Mouse (Mus musculus) mesoderm, embryonic 11.5 days (tissue): ENCODE results near the gene Wdr41.

Source experiments
- DNase-seq: peaks from one replicate; pipeline ENCODE4 v3.0.0-alpha.2; 2012; ENCODE audit warnings: low read depth, low spot score

Gene Wdr41

GRCm38 (mm10) chr13:95034715-95035114, 58.6 kb downstream of the Wdr41 start:
- DNase-seq = no peak

- DNase-seq = no peak
These were observed 62.1 kb downstream of the Wdr41 start for GRCm38 (mm10) chr13:95038200-95038599.

DNA sequence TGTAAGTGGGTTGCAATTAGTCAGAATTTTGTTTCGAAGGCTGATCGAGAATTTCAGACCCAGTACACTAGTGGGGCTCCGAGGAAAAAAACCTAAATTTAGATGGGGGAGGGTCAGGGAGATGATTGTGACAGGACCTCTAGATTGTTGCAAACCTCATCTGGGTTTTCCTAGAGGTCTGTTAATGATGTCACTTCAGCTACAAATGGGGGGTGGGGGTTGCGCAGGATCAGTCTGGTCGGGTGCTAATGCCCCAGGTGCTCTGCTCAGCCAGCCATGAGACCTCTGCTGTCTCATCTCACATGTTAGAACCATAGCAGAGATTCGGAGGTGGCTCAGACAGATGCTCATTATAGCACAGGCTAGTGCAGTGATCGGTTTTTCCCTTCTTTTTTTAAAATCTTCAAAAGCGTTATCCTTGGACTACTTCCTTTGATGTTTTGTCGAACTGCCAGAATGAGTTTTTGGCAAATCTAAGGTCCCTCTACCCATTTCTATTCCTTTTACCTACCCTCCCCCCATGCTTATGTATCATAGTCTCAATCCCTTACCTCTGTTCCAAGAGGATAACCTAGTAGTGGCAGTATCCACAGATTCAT, 64.1 kb downstream of the Wdr41 start:
- DNase-seq = no peak

- no peak for DNase-seq
These were observed 68.0 kb downstream of the Wdr41 start for GRCm38 (mm10) chr13:95044108-95044507.

DNA sequence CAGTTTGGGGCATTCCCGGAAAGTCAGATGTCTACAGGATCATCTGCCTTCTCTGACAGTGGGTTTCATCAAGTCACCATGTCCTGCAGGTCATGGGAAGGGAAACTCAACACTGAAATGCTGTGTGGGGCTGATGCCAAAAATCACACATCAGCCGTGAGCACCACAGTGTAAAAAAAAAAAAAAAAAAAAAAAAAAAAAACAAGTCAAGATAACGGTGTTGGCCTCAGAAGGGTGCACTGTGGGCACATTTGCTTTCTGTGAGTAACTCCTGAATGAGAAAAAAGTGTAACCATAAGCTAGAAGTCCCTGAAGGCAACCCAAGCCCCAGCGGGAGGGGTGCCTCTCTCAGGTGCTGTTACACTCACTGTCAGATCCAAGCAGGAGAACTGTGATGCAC, 74.3 kb downstream of the Wdr41 start:
- DNase-seq = no peak

- DNase-seq = no peak
These were observed 76.3 kb downstream of the Wdr41 start for GRCm38 (mm10) chr13:95052421-95052820.

DNA sequence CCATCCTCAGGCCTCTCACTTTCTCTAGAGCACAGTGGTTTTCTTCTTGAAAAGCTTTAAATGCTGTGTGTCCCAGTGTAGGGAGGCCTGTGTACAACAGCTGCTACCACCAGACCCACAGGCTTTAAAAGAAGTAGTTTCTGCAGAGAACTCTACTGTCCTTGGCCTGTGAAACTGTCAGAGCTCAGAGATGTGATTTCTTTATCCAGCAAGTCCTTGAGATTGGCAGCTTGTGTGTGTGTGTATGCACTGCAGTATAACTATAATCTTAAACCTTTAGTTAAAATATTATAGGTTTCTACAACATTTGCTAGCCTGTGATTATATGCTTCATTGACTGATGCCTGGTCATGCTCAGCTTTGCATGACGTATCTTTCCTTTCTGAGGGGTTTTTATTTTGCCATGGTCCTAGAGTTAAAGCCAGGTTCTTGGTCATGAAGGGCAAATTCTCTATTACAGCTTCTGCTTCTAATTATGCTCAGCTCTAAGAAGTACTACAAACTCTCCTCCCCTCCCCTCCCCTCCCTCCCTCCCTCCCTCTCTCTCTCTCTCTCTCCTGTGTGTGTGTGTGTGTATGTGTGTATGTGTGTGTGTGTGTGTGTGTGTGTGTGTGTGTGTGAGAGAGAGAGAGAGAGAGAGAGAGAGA, 79.7 kb downstream of the Wdr41 start:
- DNase-seq = no peak

DNA sequence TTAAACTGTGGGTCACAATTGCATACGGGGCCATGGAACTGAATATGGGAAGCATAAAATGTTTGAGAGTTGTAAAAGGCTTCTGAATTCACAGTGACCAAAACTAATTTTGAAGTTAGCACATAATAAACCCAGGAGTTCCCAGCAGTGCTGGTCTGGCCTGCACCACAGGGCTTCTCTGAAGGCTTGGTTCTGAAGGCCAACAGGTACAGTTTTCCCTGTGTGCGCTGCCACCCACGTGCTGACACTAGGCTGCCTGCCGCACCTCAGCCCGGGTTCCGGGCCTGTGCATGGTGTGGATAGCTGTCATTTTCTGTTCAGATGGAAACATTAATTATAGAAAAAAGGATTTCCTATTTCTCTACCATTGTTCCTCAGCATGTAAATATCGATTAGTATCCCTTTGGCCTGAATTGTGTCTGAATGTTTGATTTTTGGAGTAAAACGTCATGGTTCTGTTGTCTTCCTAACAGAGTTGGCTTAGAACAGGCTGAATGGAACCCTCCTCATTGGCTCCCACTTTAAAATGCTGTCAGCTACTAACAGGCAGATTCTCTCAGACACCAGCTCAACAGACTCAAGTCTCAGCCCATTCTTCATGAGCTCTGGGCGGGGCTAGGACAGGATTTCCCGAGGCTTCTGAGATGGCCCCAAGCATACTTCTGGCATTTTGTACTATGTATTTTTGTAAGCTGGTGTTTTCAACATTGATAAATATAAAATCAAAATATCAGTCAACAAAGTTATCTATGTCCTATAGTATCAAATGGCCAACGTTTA, 80.5 kb downstream of the Wdr41 start:
- no peak for DNase-seq

GRCm38 (mm10) chr13:95058885-95059284, 82.7 kb downstream of the Wdr41 start:
- no peak for DNase-seq

GRCm38 (mm10) chr13:95063390-95064017, 87.4 kb downstream of the Wdr41 start:
- no peak for DNase-seq

- no peak for DNase-seq
These were observed 91.7 kb downstream of the Wdr41 start for GRCm38 (mm10) chr13:95067854-95068253.

GRCm38 (mm10) chr13:95070268-95070667, 94.1 kb downstream of the Wdr41 start:
- DNase-seq = no peak
